Mouse (Mus musculus): ENCODE results near the gene Rab31.

The Rab31 gene

DNA sequence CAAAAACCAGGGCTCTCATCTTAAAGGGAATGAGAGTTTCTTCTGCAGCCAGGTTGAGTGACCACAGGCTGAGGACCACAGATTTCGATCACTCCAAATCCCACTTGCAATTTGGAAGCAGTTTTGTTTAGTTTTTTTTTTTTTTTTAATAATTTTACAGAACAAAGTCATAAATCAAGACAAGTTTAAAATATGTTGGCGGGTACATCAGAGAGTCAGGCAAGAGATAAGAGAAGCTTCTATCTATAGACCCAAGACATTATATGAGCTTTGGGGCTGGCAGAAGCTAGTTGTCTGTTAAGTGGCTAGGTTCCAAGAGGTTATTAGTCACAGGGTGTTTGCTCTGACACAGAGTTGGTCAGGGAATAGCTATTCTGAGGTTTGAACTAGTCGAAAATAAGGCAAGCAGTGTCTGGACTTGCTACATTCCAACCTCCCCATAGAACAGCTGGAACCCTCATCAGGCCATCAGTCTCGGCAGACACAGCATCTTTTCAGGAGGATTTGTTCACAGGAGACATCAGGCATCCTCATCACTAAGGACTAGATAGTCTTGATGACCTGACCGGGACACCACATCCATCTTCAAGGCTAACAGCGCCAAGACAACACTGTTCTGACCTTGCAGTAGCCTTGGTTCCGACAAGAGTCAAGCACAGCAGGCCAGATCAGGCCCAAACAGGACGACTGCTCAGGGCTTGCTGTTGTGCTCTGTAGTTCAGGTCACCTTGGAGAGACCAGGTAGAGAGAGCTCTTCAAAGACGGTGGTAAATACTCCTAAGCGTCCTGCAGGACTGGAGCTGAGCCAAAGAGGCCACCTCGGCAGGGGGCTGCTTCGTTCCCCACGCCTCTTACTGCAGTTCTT, 68.8 kb downstream of the Rab31 start:
- no peak for DNase-seq (ENCODE audit: low spot score in 2 of 2)

GRCm38 (mm10) chr17:65701797-65702566, 70.6 kb downstream of the Rab31 start:
- DNase-seq (ENCODE audit: low spot score in 2 of 2): peak; percentile 39 to 60

- DNase-seq (ENCODE audit: low spot score in 2 of 2): no peak
Measured at GRCm38 (mm10) chr17:65701356-65701755, 71.2 kb downstream of the Rab31 start.

- no peak for DNase-seq (ENCODE audit: low spot score in 2 of 2)
Measured at GRCm38 (mm10) chr17:65700060-65700459, 72.5 kb downstream of the Rab31 start.

GRCm38 (mm10) chr17:65697791-65698463, 74.6 kb downstream of the Rab31 start:
- DNase-seq (ENCODE audit: low spot score in 2 of 2): no peak

DNA sequence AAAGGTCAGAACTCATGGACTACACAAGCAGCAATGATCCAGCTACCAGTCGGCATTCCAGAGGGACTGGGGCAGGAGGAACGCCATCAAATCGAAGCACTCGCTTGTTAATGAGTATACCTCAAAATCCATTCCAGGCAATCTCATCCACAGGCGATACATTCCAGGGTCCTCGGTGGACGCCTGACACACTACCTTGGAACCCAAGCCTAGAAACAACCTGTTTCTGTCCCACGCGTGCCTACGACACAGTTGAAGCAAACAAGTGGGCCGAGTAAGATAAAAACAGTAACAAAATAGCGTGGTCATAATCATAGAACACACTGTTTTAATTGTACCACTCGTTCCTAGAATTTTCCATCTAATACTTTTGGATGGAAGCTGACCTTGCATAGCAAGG, 75.6 kb downstream of the Rab31 start:
- DNase-seq (ENCODE audit: low spot score in 2 of 2): no peak

- DNase-seq (ENCODE audit: low spot score in 2 of 2): no peak
Measured at GRCm38 (mm10) chr17:65692276-65692675, 80.3 kb downstream of the Rab31 start.

- peak in 1 of 2 experiments; percentile 26 for DNase-seq (ENCODE audit: low spot score in 2 of 2)
Measured at GRCm38 (mm10) chr17:65683731-65684130, 88.8 kb downstream of the Rab31 start.

- no peak for DNase-seq (ENCODE audit: low spot score in 2 of 2)
Measured at GRCm38 (mm10) chr17:65683316-65683715, 89.2 kb downstream of the Rab31 start.

GRCm38 (mm10) chr17:65682071-65682680, 90.4 kb downstream of the Rab31 start:
- no peak for DNase-seq (ENCODE audit: low spot score in 2 of 2)

GRCm38 (mm10) chr17:65681516-65681915, 91.0 kb downstream of the Rab31 start:
- DNase-seq (ENCODE audit: low spot score in 2 of 2): no peak

GRCm38 (mm10) chr17:65680801-65681412, 91.6 kb downstream of the Rab31 start:
- DNase-seq (ENCODE audit: low spot score in 2 of 2): no peak

GRCm38 (mm10) chr17:65679806-65680446, 92.6 kb downstream of the Rab31 start:
- no peak for DNase-seq (ENCODE audit: low spot score in 2 of 2)

GRCm38 (mm10) chr17:65677742-65678141, 94.8 kb downstream of the Rab31 start:
- no peak for DNase-seq (ENCODE audit: low spot score in 2 of 2)

GRCm38 (mm10) chr17:65676536-65676935, 96.0 kb downstream of the Rab31 start:
- DNase-seq (ENCODE audit: low spot score in 2 of 2): no peak

DNA sequence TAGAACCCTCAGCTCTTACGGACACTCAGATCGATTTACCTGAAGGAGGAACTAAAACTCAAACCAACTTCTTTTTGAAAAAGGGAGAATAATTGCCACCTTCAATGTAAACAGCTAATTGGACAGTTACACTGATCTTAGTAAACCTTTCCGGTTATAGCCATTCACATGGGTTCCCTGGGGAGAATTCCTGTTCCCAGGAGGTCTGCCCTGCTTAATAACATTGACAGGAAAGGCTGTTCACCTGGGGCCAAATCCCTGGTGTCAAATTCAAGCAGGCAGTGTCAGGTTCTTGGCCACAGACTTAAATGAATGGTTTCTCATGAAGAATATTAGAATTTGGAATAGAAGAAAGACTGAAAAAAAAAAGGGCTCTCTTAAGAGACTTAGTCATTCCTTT, 96.6 kb downstream of the Rab31 start:
- DNase-seq (ENCODE audit: low spot score in 2 of 2): no peak

DNA sequence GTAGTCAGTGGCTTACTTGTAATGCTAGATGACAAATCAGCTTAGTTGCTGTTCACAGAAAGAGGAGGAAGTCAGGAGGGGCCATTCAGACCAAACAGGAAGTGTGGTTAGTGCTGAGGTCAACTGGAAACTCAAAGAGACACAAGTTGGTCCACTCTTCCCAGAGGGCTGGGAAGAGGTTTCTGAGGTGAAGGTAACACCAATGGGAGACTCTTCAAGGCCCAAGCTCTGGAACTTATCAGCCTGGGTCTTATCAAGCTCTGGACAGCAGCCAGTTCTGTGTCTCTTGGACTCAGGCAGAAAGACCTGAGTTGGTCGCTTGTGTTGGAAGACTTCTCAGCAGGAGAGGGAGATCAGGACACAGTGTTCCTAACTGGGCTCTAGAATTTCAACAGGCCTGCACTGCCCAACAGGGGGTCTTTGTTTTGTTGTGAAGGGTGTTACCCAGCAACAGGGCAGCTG, 97.8 kb downstream of the Rab31 start:
- DNase-seq (ENCODE audit: low spot score in 2 of 2): no peak

DNA sequence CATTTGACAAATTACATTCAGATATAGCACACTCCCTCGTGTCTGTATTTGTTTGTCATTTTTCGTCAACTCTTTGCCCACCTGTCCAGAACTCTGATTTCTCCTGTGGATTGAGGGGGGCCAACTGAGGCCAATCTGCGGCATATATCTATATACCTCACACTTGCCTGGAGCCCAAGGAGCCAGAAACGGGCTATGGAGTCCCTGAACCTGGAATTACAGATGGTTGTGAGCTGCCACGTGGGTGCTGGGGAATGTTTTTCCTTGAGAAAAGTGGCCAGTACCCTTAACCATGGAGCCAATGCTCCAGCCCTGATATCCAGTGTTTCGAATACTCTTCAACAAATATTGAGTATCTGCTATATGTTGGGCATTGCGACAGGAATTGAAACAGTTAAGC, 99.6 kb downstream of the Rab31 start:
- DNase-seq (ENCODE audit: low spot score in 2 of 2): no peak

DNA sequence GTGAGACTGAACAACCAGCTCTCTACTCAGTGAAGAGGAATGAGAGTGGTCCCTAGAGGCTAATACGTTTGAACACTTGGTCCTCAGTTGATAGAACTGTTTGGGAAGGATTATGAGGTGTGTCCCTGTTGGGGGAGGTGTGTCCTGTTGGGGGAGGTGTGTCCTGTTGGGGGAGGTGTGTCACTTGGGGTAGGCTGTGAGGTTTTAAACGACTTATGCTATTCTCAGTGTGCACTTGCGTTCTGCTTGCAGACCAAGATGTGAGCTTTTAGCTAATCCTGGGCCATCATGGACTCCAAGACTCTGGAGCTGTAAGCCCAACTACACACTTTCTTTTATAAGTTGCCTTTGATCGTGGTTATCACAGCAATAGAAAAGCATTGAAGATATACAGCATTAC, 103.5 kb downstream of the Rab31 start:
- no peak for DNase-seq (ENCODE audit: low spot score in 2 of 2)

- no peak for DNase-seq (ENCODE audit: low spot score in 2 of 2)
Measured at GRCm38 (mm10) chr17:65667792-65668191, 104.8 kb downstream of the Rab31 start.
